Mouse (Mus musculus) liver (tissue): ENCODE data around the gene Dnm3.

ENCODE experiments used
- DNase-seq: peaks from one replicate; pipeline ENCODE4 v3.0.0-alpha.2; 2020; ENCODE audit warnings: mixed read lengths

Dnm3 gene

GRCm38 (mm10) chr1:162206998-162207707 lies 270.7 kb downstream of the Dnm3 start:
- DNase-seq: no peak

- no peak for DNase-seq
These were observed 275.1 kb downstream of the Dnm3 start for GRCm38 (mm10) chr1:162202465-162203348.

GRCm38 (mm10) chr1:162200446-162200845 lies 277.4 kb downstream of the Dnm3 start:
- DNase-seq: no peak

GRCm38 (mm10) chr1:162196812-162197680 lies 280.8 kb downstream of the Dnm3 start:
- no peak for DNase-seq

GRCm38 (mm10) chr1:162188744-162189143 lies 289.1 kb downstream of the Dnm3 start:
- DNase-seq: no peak

GRCm38 (mm10) chr1:162187352-162188120 lies 290.3 kb downstream of the Dnm3 start:
- DNase-seq: no peak

- DNase-seq: no peak
These were observed 291.1 kb downstream of the Dnm3 start for GRCm38 (mm10) chr1:162186470-162187351.

GRCm38 (mm10) chr1:162184003-162184748 lies 293.7 kb downstream of the Dnm3 start:
- peak; percentile 28 for DNase-seq

GRCm38 (mm10) chr1:162183438-162183837 lies 294.4 kb downstream of the Dnm3 start:
- DNase-seq: no peak

- DNase-seq: no peak
These were observed 296.5 kb downstream of the Dnm3 start for GRCm38 (mm10) chr1:162181187-162181975.

GRCm38 (mm10) chr1:162180451-162180850 lies 297.4 kb downstream of the Dnm3 start:
- no peak for DNase-seq

GRCm38 (mm10) chr1:162179401-162179800 lies 298.4 kb downstream of the Dnm3 start:
- DNase-seq: no peak

GRCm38 (mm10) chr1:162172806-162173205 lies 305.0 kb downstream of the Dnm3 start:
- no peak for DNase-seq

GRCm38 (mm10) chr1:162163687-162164484 lies 313.9 kb downstream of the Dnm3 start:
- DNase-seq: no peak

- DNase-seq: no peak
These were observed 315.2 kb downstream of the Dnm3 start for GRCm38 (mm10) chr1:162162677-162163076.

GRCm38 (mm10) chr1:162162249-162162648 lies 315.6 kb downstream of the Dnm3 start:
- DNase-seq: no peak

- DNase-seq: no peak
These were observed 317.1 kb downstream of the Dnm3 start for GRCm38 (mm10) chr1:162160718-162161117.

- DNase-seq: no peak
These were observed 319.3 kb downstream of the Dnm3 start for GRCm38 (mm10) chr1:162158486-162158885.

- no peak for DNase-seq
These were observed 320.2 kb downstream of the Dnm3 start for GRCm38 (mm10) chr1:162157659-162158058.
